Mouse (Mus musculus): ENCODE data around the gene Clec4n.
"Not testable (repeated sequence)": the region's sequence is repeated elsewhere in the genome, so short reads cannot be mapped to it uniquely, and the experiment has no call there.

Clec4n gene

GRCm38 (mm10) chr6:123289753-123290152 is 60.1 kb downstream of the Clec4n start, which contains the start of gene Clec4e:
TSS of gene Clec4e (minus strand) at chr6:123289870.
- no peak for DNase-seq (ENCODE audit: inconsistent age in 2 of 2, low spot score in 1 of 2)

- DNase-seq (ENCODE audit: inconsistent age in 2 of 2, low spot score in 1 of 2) = no peak
These were observed 63.2 kb downstream of the Clec4n start for GRCm38 (mm10) chr6:123292751-123293400.

GRCm38 (mm10) chr6:123293509-123293908 is 63.9 kb downstream of the Clec4n start:
- not testable (repeated sequence) for DNase-seq (ENCODE audit: inconsistent age in 2 of 2, low spot score in 1 of 2)
